Mouse (Mus musculus): ENCODE data around the gene Slc16a10. TPM values are rescaled to one million over a fixed set of nuclear protein-coding genes. Genes with fewer than 3 reads are reported as not detected.
A peak's percentile ranks its signal among the peaks of the same experiment; 100 is the strongest.
"Not testable (repeated sequence)": the region's sequence is repeated elsewhere in the genome, so short reads cannot be mapped to it uniquely, and the experiment has no call there.

Slc16a10 gene
- polyA plus RNA-seq, 2 experiments = 32.8 to 63.5 TPM

DNA sequence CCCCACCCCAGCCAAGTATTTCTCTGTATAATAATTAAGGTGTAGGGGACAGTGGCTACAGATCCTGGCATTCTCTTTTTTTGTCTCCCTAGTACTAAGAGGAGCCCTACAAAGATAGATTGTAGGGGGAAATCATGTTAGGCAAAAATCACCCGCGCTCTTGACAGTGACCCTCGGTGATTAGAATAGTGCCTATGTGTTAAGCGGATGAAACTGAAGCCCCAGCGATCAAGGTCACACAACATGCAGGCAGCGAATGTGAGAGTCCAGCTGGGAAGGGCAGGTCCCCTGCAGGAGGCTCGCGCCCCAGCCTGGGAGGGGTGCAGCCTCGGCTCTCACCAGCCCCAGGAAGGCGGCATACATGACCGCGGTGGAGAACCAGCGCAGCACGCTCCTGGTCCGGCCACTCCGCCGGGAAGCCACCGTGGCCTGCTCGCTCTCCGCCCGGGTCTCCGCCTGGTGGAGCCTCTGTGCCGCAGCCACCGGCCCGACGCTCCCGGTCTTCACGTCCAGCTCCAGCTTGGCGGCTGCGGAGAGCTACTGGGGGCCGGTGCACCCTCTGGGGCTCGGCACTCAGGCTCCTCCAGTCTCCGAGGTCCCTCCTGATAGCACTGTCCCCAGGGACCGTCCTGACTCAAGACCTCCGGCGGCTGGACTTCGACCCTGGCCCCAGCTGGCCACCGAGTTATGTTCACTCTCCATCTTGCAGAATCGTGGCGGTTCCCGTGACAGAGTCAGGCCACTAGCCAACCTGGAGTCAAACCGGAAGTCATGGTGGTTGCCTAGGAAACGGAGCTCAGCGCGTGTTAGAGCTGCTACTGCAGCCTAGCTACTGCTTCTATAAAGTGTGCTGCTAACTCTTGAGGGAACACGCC lies 117.3 kb downstream of the Slc16a10 start, which contains the start of gene Mfsd4b1:
Mfsd4b1 (minus strand) TSS at position 715 of the 875 bp plus-strand sequence.
- Histone ChIP-seq H3K4me2 (ENCODE audit: low read depth) (peak within 1 kb of the TSS; percentile 66), H3K4me3 (ENCODE audit: insufficient read depth in 1 of 2, low read depth in 2 of 2, low read length in 2 of 2) (peak within 1 kb of the TSS; percentile 48 to 53), H3K36me3 (replicated peaks; ENCODE audit: control insufficient read depth, insufficient read depth, low read depth) (no peaks in the 10 kb centered on the region), H3K27me3 (ENCODE audit: control insufficient read depth, insufficient read depth, low read length) (peaks cover 17% of the 10 kb centered on the region), H3K27ac (no peak within 1 kb of the TSS), H3K4me1 (replicated peaks; ENCODE audit: control insufficient read depth in 2 of 2, insufficient read depth in 2 of 2, low read length in 1 of 2) (peaks cover 0 to 2% of the 10 kb centered on the region in 2 experiments; a peak in 1 of 4 replicates), H3K9ac (replicated peaks) (peak within 1 kb of the TSS; percentile 33; the same call in 1 of the 2 replicates), H3K9me3 (ENCODE audit: control insufficient read depth, low read length) (no peaks in the 10 kb centered on the region)
- peak; percentile 42 to 47 (median 43) for DNase-seq (ENCODE audit: low read depth in 3 of 3, low spot score in 3 of 3)
- WGBS (ENCODE audit: insufficient replicate concordance) = 2% methylated on average over 45 of the region's 46 CpGs
- peak; percentile 73 for ATAC-seq (ENCODE audit: insufficient read depth)
- no peak for TF ChIP-seq EP300 (IDR thresholded peaks at IDR 0.05; ENCODE audit: low read depth)
- peak; percentile 38 for TF ChIP-seq CTCF (IDR thresholded peaks at IDR 0.05; ENCODE audit: low read depth)

GRCm38 (mm10) chr10:40020401-40020800 lies 121.7 kb downstream of the Slc16a10 start:
- H3K4me1 ChIP-seq (replicated peaks; ENCODE audit: control insufficient read depth in 2 of 2, insufficient read depth in 2 of 2, low read length in 1 of 2) = peaks cover 0 to under 1% of the 10 kb centered on the region in 2 experiments; a peak in 1 of 4 replicates
- no peak for DNase-seq (ENCODE audit: low read depth in 3 of 3, low spot score in 3 of 3)
- WGBS (ENCODE audit: insufficient replicate concordance) = 38% methylated on average over 2 of the region's 2 CpGs
- H3K4me3 ChIP-seq (ENCODE audit: insufficient read depth in 1 of 2, low read depth in 2 of 2, low read length in 2 of 2) = no peak overlapping the region
- no peak overlapping the region for H3K9ac ChIP-seq (replicated peaks)
- no peaks in the 10 kb centered on the region for H3K36me3 ChIP-seq (replicated peaks; ENCODE audit: control insufficient read depth, insufficient read depth, low read depth)
- no peak overlapping the region for H3K27ac ChIP-seq
- no peak for ATAC-seq (ENCODE audit: insufficient read depth)
- no peak overlapping the region for H3K4me2 ChIP-seq (ENCODE audit: low read depth)
- peaks cover 17% of the 10 kb centered on the region for H3K27me3 ChIP-seq (ENCODE audit: control insufficient read depth, insufficient read depth, low read length)
- H3K9me3 ChIP-seq (ENCODE audit: control insufficient read depth, low read length) = no peaks in the 10 kb centered on the region
- TF ChIP-seq EP300 (IDR thresholded peaks at IDR 0.05; ENCODE audit: low read depth) (no peak), CTCF (IDR thresholded peaks at IDR 0.05; ENCODE audit: low read depth) (no peak)

- H3K9ac ChIP-seq (replicated peaks) = no peak overlapping the region
- H3K4me1 ChIP-seq (replicated peaks; ENCODE audit: control insufficient read depth in 2 of 2, insufficient read depth in 2 of 2, low read length in 1 of 2) = no peaks in the 10 kb centered on the region; a peak in 1 of 4 replicates
- no peaks in the 10 kb centered on the region for H3K9me3 ChIP-seq (ENCODE audit: control insufficient read depth, low read length)
- no peak overlapping the region for H3K4me2 ChIP-seq (ENCODE audit: low read depth)
- ATAC-seq (ENCODE audit: insufficient read depth) (no peak), DNase-seq (ENCODE audit: low read depth in 3 of 3, low spot score in 3 of 3) (no peak)
- 52% methylated on average over 3 of the region's 3 CpGs for WGBS (ENCODE audit: insufficient replicate concordance)
- TF ChIP-seq CTCF (IDR thresholded peaks at IDR 0.05; ENCODE audit: low read depth) = no peak
- TF ChIP-seq EP300 (IDR thresholded peaks at IDR 0.05; ENCODE audit: low read depth) = no peak
- H3K36me3 ChIP-seq (replicated peaks; ENCODE audit: control insufficient read depth, insufficient read depth, low read depth) = no peaks in the 10 kb centered on the region
- H3K4me3 ChIP-seq (ENCODE audit: insufficient read depth in 1 of 2, low read depth in 2 of 2, low read length in 2 of 2) = no peak overlapping the region
- H3K27me3 ChIP-seq (ENCODE audit: control insufficient read depth, insufficient read depth, low read length) = peaks cover 12% of the 10 kb centered on the region
- H3K27ac ChIP-seq = no peak overlapping the region
These were observed 122.6 kb downstream of the Slc16a10 start for GRCm38 (mm10) chr10:40019492-40019891.

GRCm38 (mm10) chr10:40018261-40018860 lies 123.7 kb downstream of the Slc16a10 start:
- Histone ChIP-seq H3K27me3 (ENCODE audit: control insufficient read depth, insufficient read depth, low read length) (peaks cover 4% of the 10 kb centered on the region), H3K27ac (no peak overlapping the region), H3K4me2 (ENCODE audit: low read depth) (no peak overlapping the region), H3K9ac (replicated peaks) (no peak overlapping the region), H3K9me3 (ENCODE audit: control insufficient read depth, low read length) (no peaks in the 10 kb centered on the region), H3K36me3 (replicated peaks; ENCODE audit: control insufficient read depth, insufficient read depth, low read depth) (no peaks in the 10 kb centered on the region), H3K4me1 (replicated peaks; ENCODE audit: control insufficient read depth in 2 of 2, insufficient read depth in 2 of 2, low read length in 1 of 2) (no peaks in the 10 kb centered on the region), H3K4me3 (ENCODE audit: insufficient read depth in 1 of 2, low read depth in 2 of 2, low read length in 2 of 2) (no peak overlapping the region)
- WGBS (ENCODE audit: insufficient replicate concordance) = 68% methylated on average over 5 of the region's 5 CpGs
- TF ChIP-seq EP300 (IDR thresholded peaks at IDR 0.05; ENCODE audit: low read depth) (no peak), CTCF (IDR thresholded peaks at IDR 0.05; ENCODE audit: low read depth) (no peak)
- no peak for ATAC-seq (ENCODE audit: insufficient read depth)
- DNase-seq (ENCODE audit: low read depth in 3 of 3, low spot score in 3 of 3) = no peak

DNA sequence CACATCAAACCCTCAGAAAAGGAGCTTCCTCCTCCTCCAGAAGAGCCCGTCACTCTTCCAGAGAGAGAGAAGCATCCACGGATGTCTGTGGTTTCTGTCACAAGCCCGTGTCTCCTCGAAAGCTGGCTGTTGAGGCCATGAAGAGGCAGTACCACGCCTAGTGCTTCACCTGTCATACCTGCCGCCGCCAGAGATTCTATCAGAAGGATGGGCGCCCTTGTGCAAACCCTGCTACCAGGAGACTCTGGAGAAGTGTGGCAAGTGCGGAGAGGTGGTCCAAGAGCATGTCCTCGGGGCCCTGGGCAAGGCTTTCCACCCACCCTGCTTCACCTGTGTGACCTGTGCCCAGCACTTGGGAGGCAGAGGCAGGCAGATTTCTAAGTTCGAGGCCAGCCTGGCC lies 132.5 kb downstream of the Slc16a10 start:
- no peaks in the 10 kb centered on the region for H3K4me1 ChIP-seq (replicated peaks; ENCODE audit: control insufficient read depth in 2 of 2, insufficient read depth in 2 of 2, low read length in 1 of 2)
- no peak overlapping the region for H3K27ac ChIP-seq
- ATAC-seq (ENCODE audit: insufficient read depth) = no peak
- no peaks in the 10 kb centered on the region for H3K36me3 ChIP-seq (replicated peaks; ENCODE audit: control insufficient read depth, insufficient read depth, low read depth)
- H3K9ac ChIP-seq (replicated peaks) = no peak overlapping the region
- no peaks in the 10 kb centered on the region for H3K9me3 ChIP-seq (ENCODE audit: control insufficient read depth, low read length)
- WGBS (ENCODE audit: insufficient replicate concordance) = 57% methylated on average over 11 of the region's 11 CpGs
- TF ChIP-seq EP300 (IDR thresholded peaks at IDR 0.05; ENCODE audit: low read depth) (no peak), CTCF (IDR thresholded peaks at IDR 0.05; ENCODE audit: low read depth) (no peak)
- no peak overlapping the region for H3K4me3 ChIP-seq (ENCODE audit: insufficient read depth in 1 of 2, low read depth in 2 of 2, low read length in 2 of 2)
- DNase-seq (ENCODE audit: low read depth in 3 of 3, low spot score in 3 of 3) = no peak
- H3K4me2 ChIP-seq (ENCODE audit: low read depth) = no peak overlapping the region
- H3K27me3 ChIP-seq (ENCODE audit: control insufficient read depth, insufficient read depth, low read length) = no peaks in the 10 kb centered on the region

GRCm38 (mm10) chr10:40008847-40009246 lies 133.2 kb downstream of the Slc16a10 start:
- H3K27ac ChIP-seq; H3K4me2 ChIP-seq (ENCODE audit: low read depth); H3K27me3 ChIP-seq (ENCODE audit: control insufficient read depth, insufficient read depth, low read length); H3K4me1 ChIP-seq (replicated peaks; ENCODE audit: control insufficient read depth in 2 of 2, insufficient read depth in 2 of 2, low read length in 1 of 2); DNase-seq (ENCODE audit: low read depth in 3 of 3, low spot score in 3 of 3); H3K9me3 ChIP-seq (ENCODE audit: control insufficient read depth, low read length); H3K4me3 ChIP-seq (ENCODE audit: insufficient read depth in 1 of 2, low read depth in 2 of 2, low read length in 2 of 2); H3K36me3 ChIP-seq (replicated peaks; ENCODE audit: control insufficient read depth, insufficient read depth, low read depth); H3K9ac ChIP-seq (replicated peaks); ATAC-seq (ENCODE audit: insufficient read depth): not testable (repeated sequence)
- WGBS (ENCODE audit: insufficient replicate concordance) = 59% methylated on average over 4 of the region's 4 CpGs
